Mouse (Mus musculus): ENCODE data around the gene 2810004N23Rik.

- TF ChIP-seq EP300 (IDR thresholded peaks at IDR 0.05; ENCODE audit: insufficient read depth, low read depth, low read length) (no peak), POLR2A (IDR thresholded peaks at IDR 0.05; ENCODE audit: insufficient read depth, low read depth, low read length) (no peak), CTCF (IDR thresholded peaks at IDR 0.05) (no peak)
Measured at GRCm38 (mm10) chr8:124837956-124838355, 25.0 kb downstream of the 2810004N23Rik start.

Data from heart, adult 2 months (tissue).